Mouse (Mus musculus): ENCODE results near the gene Hsd11b1.

- no peak for TF ChIP-seq CTCF (IDR thresholded peaks at IDR 0.05; ENCODE audit: control insufficient read depth, insufficient read depth, insufficient read length)
- TF ChIP-seq FOSL1 (IDR thresholded peaks at IDR 0.05; ENCODE audit: insufficient read depth, low read length, poor library complexity, severe bottlenecking): no peak
- TF ChIP-seq CEBPB (IDR thresholded peaks at IDR 0.05; ENCODE audit: low read depth): no peak
These were observed 21.0 kb downstream of the Hsd11b1 start for GRCm38 (mm10) chr1:193242863-193243262.
